Mouse (Mus musculus) thymus, postnatal 14 days (tissue): ENCODE measurements around the gene Aacs.
"Not testable (repeated sequence)": the region's sequence is repeated elsewhere in the genome, so short reads cannot be mapped to it uniquely, and the experiment has no call there.

ENCODE experiments used
- DNase-seq: peaks from one replicate; pipeline ENCODE4 v3.0.0; 2021

Gene Aacs

GRCm38 (mm10) chr5:125475601-125476285, at the start of gene Aacs:
Aacs (plus strand) TSS chr5:125475814.
- peak; percentile 99 for DNase-seq

- no peak for DNase-seq
These were observed 49.3 kb upstream of the Aacs start for GRCm38 (mm10) chr5:125426343-125426742.

GRCm38 (mm10) chr5:125432324-125432723, 43.3 kb upstream of the Aacs start:
- not testable (repeated sequence) for DNase-seq

GRCm38 (mm10) chr5:125433793-125434337, 41.7 kb upstream of the Aacs start, which contains the start of gene Dhx37:
Dhx37 (minus strand) TSS chr5:125434121.
- DNase-seq, result peak; percentile 94

GRCm38 (mm10) chr5:125434347-125434746, 41.3 kb upstream of the Aacs start:
- DNase-seq, result peak; percentile 27

GRCm38 (mm10) chr5:125440583-125441233, 34.9 kb upstream of the Aacs start:
- DNase-seq, result no peak

GRCm38 (mm10) chr5:125441234-125442114, 34.1 kb upstream of the Aacs start, which contains the start of gene Bri3bp:
Bri3bp (plus strand) TSS chr5:125441568.
- DNase-seq, result peak; percentile 74

GRCm38 (mm10) chr5:125442136-125442995, 33.2 kb upstream of the Aacs start:
- DNase-seq, result peak; percentile 33

GRCm38 (mm10) chr5:125443335-125443734, 32.3 kb upstream of the Aacs start:
- DNase-seq, result no peak

GRCm38 (mm10) chr5:125443915-125444314, 31.7 kb upstream of the Aacs start:
- DNase-seq, result no peak

- DNase-seq, result peak; percentile 22
These were observed 31.1 kb upstream of the Aacs start for GRCm38 (mm10) chr5:125444554-125444953.

- DNase-seq, result no peak
These were observed 29.3 kb upstream of the Aacs start for GRCm38 (mm10) chr5:125446344-125446743.

- no peak for DNase-seq
These were observed 27.6 kb upstream of the Aacs start for GRCm38 (mm10) chr5:125448026-125448425.

GRCm38 (mm10) chr5:125448631-125449030, 27.0 kb upstream of the Aacs start:
- no peak for DNase-seq

- no peak for DNase-seq
These were observed 26.3 kb upstream of the Aacs start for GRCm38 (mm10) chr5:125449306-125449705.

GRCm38 (mm10) chr5:125452573-125452972, 23.0 kb upstream of the Aacs start:
- DNase-seq, result no peak

GRCm38 (mm10) chr5:125456100-125456499, 19.5 kb upstream of the Aacs start:
- DNase-seq, result no peak

- no peak for DNase-seq
These were observed 18.1 kb upstream of the Aacs start for GRCm38 (mm10) chr5:125457538-125457937.

GRCm38 (mm10) chr5:125460574-125460973, 15.0 kb upstream of the Aacs start:
- no peak for DNase-seq

GRCm38 (mm10) chr5:125461868-125462445, 13.7 kb upstream of the Aacs start:
- peak; percentile 81 for DNase-seq

- DNase-seq, result no peak
These were observed 10.4 kb upstream of the Aacs start for GRCm38 (mm10) chr5:125465192-125465591.

GRCm38 (mm10) chr5:125465701-125466106, 9.9 kb upstream of the Aacs start:
- DNase-seq, result peak; percentile 97
